8 mouse cellular contexts compared by ENCODE assay signal in genomic region chr5:64196250-64196865, GRCm38 (mm10). TPM values are rescaled to one million over a fixed set of nuclear protein-coding genes. Genes with fewer than 3 reads are reported as not detected.
DNase-seq lines count a peak whose midpoint lies in the region; ATAC-seq and TF ChIP-seq lines count a peak whose summit lies in the region.

No protein-coding gene starts in this region.

- H3K27ac ChIP-seq in kidney, embryonic 16.5 days (ENCODE audit: low read length): peak overlapping the region; percentile 47; the same call in 1 of the 2 replicates
- 0 out of 2 replicates have a peak overlapping the region, but pooled peaks have one; percentile 3 for H3K27ac ChIP-seq in brown adipose tissue, adult 24 weeks (replicated peaks; ENCODE audit: low read depth, low read length)
- H3K27ac ChIP-seq in hindbrain, postnatal 0 days: no peak overlapping the region

- TF ChIP-seq CTCF in hindbrain, postnatal 0 days (IDR thresholded peaks at IDR 0.05; ENCODE audit: low read depth): no peak

- H3K36me3 ChIP-seq in kidney, embryonic 16.5 days (ENCODE audit: insufficient read depth, low read length): peaks cover 3% of the 10 kb centered on the region; the same call in 1 of the 2 replicates
- no peaks in the 10 kb centered on the region for H3K36me3 ChIP-seq in hindbrain, postnatal 0 days (ENCODE audit: insufficient read depth, low read length)

- ATAC-seq in kidney, embryonic 16.5 days (ENCODE audit: low FRiP score, low TSS enrichment): no peak
- peak; percentile 92 for ATAC-seq in hindbrain, postnatal 0 days

- whole genome bisulfite sequencing in kidney, embryonic 16.5 days: 94% methylated on average over 1 of the region's 1 CpGs
- 59% methylated on average over 1 of the region's 1 CpGs for WGBS in hindbrain, postnatal 0 days

- H3K4me3 ChIP-seq in kidney, embryonic 16.5 days (ENCODE audit: low read length): no peak overlapping the region
- H3K4me3 ChIP-seq in brown adipose tissue, adult 24 weeks (ENCODE audit: insufficient read depth, low read depth, low read length): no peak overlapping the region
- H3K4me3 ChIP-seq in hindbrain, postnatal 0 days (ENCODE audit: low read length): no peak overlapping the region

- no peak overlapping the region for H3K9ac ChIP-seq in kidney, embryonic 16.5 days (replicated peaks; ENCODE audit: low read length)
- no peak overlapping the region for H3K9ac ChIP-seq in hindbrain, postnatal 0 days (replicated peaks; ENCODE audit: low read length)

- no peaks in the 10 kb centered on the region for H3K27me3 ChIP-seq in kidney, embryonic 16.5 days (ENCODE audit: insufficient read depth, low read length)
- no peaks in the 10 kb centered on the region for H3K27me3 ChIP-seq in hindbrain, postnatal 0 days (ENCODE audit: insufficient read depth, low read length)

- H3K4me1 ChIP-seq in kidney, embryonic 16.5 days (ENCODE audit: insufficient read depth, low read length): peaks cover 11% of the 10 kb centered on the region
- H3K4me1 ChIP-seq in brown adipose tissue, adult 24 weeks (ENCODE audit: control insufficient read depth, insufficient read depth, insufficient read length, low read length): 0 out of 2 replicates have a peak, but pooled peaks cover 4% of the 10 kb centered on the region
- 0 out of 2 replicates have a peak, but pooled peaks cover 6% of the 10 kb centered on the region for H3K4me1 ChIP-seq in hindbrain, postnatal 0 days (ENCODE audit: insufficient read depth, low read length)

- DNase-seq in adrenal gland, adult 2 months: peak; percentile 32
- DNase-seq in adrenal gland, adult 18-20 months (ENCODE audit: low spot score in 2 of 2): no peak
- DNase-seq in kidney, postnatal 4 days: no peak
- DNase-seq in hindbrain, postnatal 0 days (ENCODE audit: low spot score): peak; percentile 86
- DNase-seq in right cerebral cortex, postnatal 36 days (ENCODE audit: low spot score in 2 of 2): no peak
- no peak for DNase-seq in left cerebral cortex, adult 9 months (ENCODE audit: low spot score in 2 of 2)

- no peak overlapping the region for H3K4me2 ChIP-seq in kidney, embryonic 16.5 days (replicated peaks; ENCODE audit: low read depth, low read length)
- H3K4me2 ChIP-seq in hindbrain, postnatal 0 days (ENCODE audit: low read depth, low read length): no peak overlapping the region

- peaks cover 2% of the 10 kb centered on the region; the same call in 1 of the 2 replicates for H3K9me3 ChIP-seq in kidney, embryonic 16.5 days (ENCODE audit: low read length)
- H3K9me3 ChIP-seq in hindbrain, postnatal 0 days (ENCODE audit: low read length): 0 out of 2 replicates have a peak, but pooled peaks cover 2% of the 10 kb centered on the region

RNA-seq across cellular contexts. Expression of gene Tbc1d1, which starts 40.3 kb away (rescaled TPM):
- total RNA-seq in adrenal gland, adult 2 months (2021): 10 to 100 TPM in 1 of 2 experiments, 1 to 10 TPM in 1; 9.7 to 14.2 TPM
- 7.4 and 10.2 TPM in 2 replicates for polyA plus RNA-seq in adrenal gland, adult 2 months (2012; rRNA removed)
- total RNA-seq in adrenal gland, adult 18-20 months (2021): 10 to 100 TPM; 10.0 to 17.6 TPM
- 39.5 and 40.7 TPM in 2 replicates for polyA plus RNA-seq in kidney, embryonic 16.5 days (2015; fragmentation: Nextera tagmentation; extraction: Ambion mirVana)
- 5.6 and 7.8 TPM in 2 replicates for polyA plus RNA-seq in brown adipose tissue, adult 24 weeks (2012; ENCODE audit: insufficient read depth, insufficient read length, missing spikeins)
- 17.3 and 19.2 TPM in 2 replicates for total RNA-seq in hindbrain, postnatal 0 days (2014; rRNA removed)
- polyA plus RNA-seq in hindbrain, postnatal 0 days (2015; fragmentation: Nextera tagmentation; extraction: Ambion mirVana): 7.2 and 8.6 TPM in 2 replicates

Comparison
In these comparisons a context has a peak if more than half of its experiments do, and no peak if none do; other contexts are left out.
1. DNase-seq: peak in adrenal gland, adult 2 months (single experiment) and hindbrain, postnatal 0 days (single experiment); none in adrenal gland, adult 18-20 months (0 of 2), kidney, postnatal 4 days (0 of 2), right cerebral cortex, postnatal 36 days (0 of 2) and left cerebral cortex, adult 9 months (0 of 2).